Mouse (Mus musculus): ENCODE measurements around the gene Ccnd2. TPM values are rescaled to one million over a fixed set of nuclear protein-coding genes. Genes with fewer than 3 reads are reported as not detected.

Ccnd2 gene
- polyA plus RNA-seq, 1 experiment from 2014 or later, result 286 TPM

GRCm38 (mm10) chr6:127172461-127172860 lies 20.5 kb upstream of the Ccnd2 start:
- WGBS, result 82% methylated on average over 11 of the region's 11 CpGs
- TF ChIP-seq EP300 (IDR thresholded peaks at IDR 0.05), result no peak
- TF ChIP-seq CTCF (IDR thresholded peaks at IDR 0.05), result no peak
- no peak for DNase-seq (ENCODE audit: low spot score)
- H3K9ac ChIP-seq (replicated peaks; ENCODE audit: low read depth), result no peak overlapping the region
- no peak overlapping the region for H3K4me2 ChIP-seq (replicated peaks; ENCODE audit: low read depth, low read length)
- no peak for ATAC-seq
- no peak overlapping the region for H3K27ac ChIP-seq (ENCODE audit: low read length)
- no peak overlapping the region for H3K4me3 ChIP-seq (ENCODE audit: low read depth, low read length)
- H3K4me1 ChIP-seq (ENCODE audit: insufficient read depth, low read depth, low read length), result no peaks in the 10 kb centered on the region
- no peaks in the 10 kb centered on the region for H3K27me3 ChIP-seq (replicated peaks; ENCODE audit: insufficient read depth, low read length)
- H3K9me3 ChIP-seq (ENCODE audit: low read length), result no peaks in the 10 kb centered on the region
- H3K36me3 ChIP-seq (ENCODE audit: insufficient read depth, low read length), result no peaks in the 10 kb centered on the region

DNA sequence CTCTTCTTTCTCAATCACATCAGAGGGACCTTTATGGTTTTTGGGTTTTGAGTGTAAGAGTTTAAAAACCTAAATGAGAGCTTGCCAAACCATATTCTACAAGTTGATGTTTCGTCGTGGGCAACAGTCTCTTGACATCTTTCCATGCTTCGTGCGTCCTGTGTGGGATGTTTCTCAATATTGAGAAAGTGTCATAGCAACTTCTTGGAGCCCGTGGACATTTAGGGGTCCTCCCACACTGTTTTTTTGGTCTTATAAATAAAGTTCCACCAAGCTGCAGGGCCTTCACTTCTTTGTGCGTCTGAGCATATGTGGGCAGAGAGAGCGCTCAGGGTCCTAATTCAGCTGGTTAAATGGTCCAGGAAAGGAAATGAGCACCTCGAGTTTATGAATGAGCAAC lies 18.7 kb upstream of the Ccnd2 start:
- Histone ChIP-seq H3K36me3 (ENCODE audit: insufficient read depth, low read length) (no peaks in the 10 kb centered on the region), H3K9me3 (ENCODE audit: low read length) (no peaks in the 10 kb centered on the region), H3K9ac (replicated peaks; ENCODE audit: low read depth) (no peak overlapping the region), H3K4me2 (replicated peaks; ENCODE audit: low read depth, low read length) (no peak overlapping the region), H3K4me3 (ENCODE audit: low read depth, low read length) (no peak overlapping the region), H3K27ac (ENCODE audit: low read length) (no peak overlapping the region), H3K4me1 (ENCODE audit: insufficient read depth, low read depth, low read length) (no peaks in the 10 kb centered on the region), H3K27me3 (replicated peaks; ENCODE audit: insufficient read depth, low read length) (no peaks in the 10 kb centered on the region)
- WGBS, result 70% methylated on average over 8 of the region's 8 CpGs
- TF ChIP-seq CTCF (IDR thresholded peaks at IDR 0.05) (no peak), EP300 (IDR thresholded peaks at IDR 0.05) (no peak)
- DNase-seq (ENCODE audit: low spot score) (peak; percentile 20), ATAC-seq (no peak)

GRCm38 (mm10) chr6:127165663-127166062 lies 13.7 kb upstream of the Ccnd2 start:
- Histone ChIP-seq H3K9me3 (ENCODE audit: low read length) (no peaks in the 10 kb centered on the region), H3K27ac (ENCODE audit: low read length) (no peak overlapping the region), H3K27me3 (replicated peaks; ENCODE audit: insufficient read depth, low read length) (no peaks in the 10 kb centered on the region), H3K36me3 (ENCODE audit: insufficient read depth, low read length) (no peaks in the 10 kb centered on the region), H3K4me3 (ENCODE audit: low read depth, low read length) (no peak overlapping the region), H3K4me1 (ENCODE audit: insufficient read depth, low read depth, low read length) (no peaks in the 10 kb centered on the region), H3K9ac (replicated peaks; ENCODE audit: low read depth) (no peak overlapping the region), H3K4me2 (replicated peaks; ENCODE audit: low read depth, low read length) (no peak overlapping the region)
- ATAC-seq (peak; percentile 41; the same call in 1 of the 2 replicates), DNase-seq (ENCODE audit: low spot score) (no peak)
- TF ChIP-seq CTCF (IDR thresholded peaks at IDR 0.05) (no peak), EP300 (IDR thresholded peaks at IDR 0.05) (no peak)
- WGBS, result 46% methylated on average over 4 of the region's 4 CpGs

DNA sequence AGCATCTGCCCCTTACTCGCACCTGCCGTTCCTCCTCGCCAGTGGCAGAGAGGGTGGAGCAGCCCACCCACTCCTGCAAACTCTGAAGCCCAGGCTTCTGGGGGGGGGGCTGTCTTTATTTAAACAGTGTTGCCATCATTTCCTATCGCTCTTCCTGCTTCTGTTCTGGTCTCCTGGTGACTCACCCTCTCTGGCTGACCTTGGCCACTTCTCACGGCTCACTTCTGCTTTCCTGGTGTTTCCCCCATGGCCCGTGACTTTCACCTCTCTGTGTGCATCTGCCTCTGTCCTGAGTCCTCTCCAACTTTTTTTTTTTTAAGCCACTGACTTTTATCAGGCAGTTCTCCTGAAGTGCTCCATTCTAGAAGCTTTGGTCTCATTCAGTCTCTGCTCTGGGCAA lies 10.8 kb upstream of the Ccnd2 start:
- ATAC-seq (peak; percentile 82), DNase-seq (ENCODE audit: low spot score) (peak; percentile 66)
- H3K4me3 ChIP-seq (ENCODE audit: low read depth, low read length), result no peak overlapping the region
- no peak overlapping the region for H3K9ac ChIP-seq (replicated peaks; ENCODE audit: low read depth)
- no peaks in the 10 kb centered on the region for H3K36me3 ChIP-seq (ENCODE audit: insufficient read depth, low read length)
- no peak overlapping the region for H3K4me2 ChIP-seq (replicated peaks; ENCODE audit: low read depth, low read length)
- no peaks in the 10 kb centered on the region for H3K9me3 ChIP-seq (ENCODE audit: low read length)
- 11% methylated on average over 6 of the region's 6 CpGs for WGBS
- H3K4me1 ChIP-seq (ENCODE audit: insufficient read depth, low read depth, low read length), result no peaks in the 10 kb centered on the region
- TF ChIP-seq CTCF (IDR thresholded peaks at IDR 0.05), result no peak
- TF ChIP-seq EP300 (IDR thresholded peaks at IDR 0.05), result peak; percentile 64; the same call in 1 of the 2 replicates
- no peak overlapping the region for H3K27ac ChIP-seq (ENCODE audit: low read length)
- no peaks in the 10 kb centered on the region for H3K27me3 ChIP-seq (replicated peaks; ENCODE audit: insufficient read depth, low read length)

GRCm38 (mm10) chr6:127157321-127157720 lies 5.3 kb upstream of the Ccnd2 start:
- ATAC-seq (no peak), DNase-seq (ENCODE audit: low spot score) (no peak)

DNA sequence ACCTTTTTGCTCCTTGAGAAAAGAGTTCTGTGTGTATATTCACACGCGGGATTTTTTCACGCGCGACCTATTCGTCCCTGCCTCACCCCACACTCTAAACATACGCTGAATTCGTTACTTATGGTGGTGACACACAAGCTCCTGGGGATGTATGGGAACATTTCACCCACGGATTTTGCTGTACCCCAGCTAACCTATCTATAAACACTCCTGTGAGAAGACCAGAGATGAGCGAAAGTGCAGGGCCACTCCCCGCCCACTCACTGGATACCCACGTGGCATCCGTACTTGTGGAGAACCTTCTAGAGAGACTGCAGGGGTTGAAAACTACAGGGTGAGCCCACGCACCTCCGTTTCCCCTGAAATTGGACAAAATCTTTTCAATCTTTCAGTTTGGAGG lies 3.5 kb upstream of the Ccnd2 start:
- Histone ChIP-seq H3K27ac (ENCODE audit: low read length) (0 out of 2 replicates have a peak overlapping the region, but pooled peaks have one; percentile 58), H3K27me3 (replicated peaks; ENCODE audit: insufficient read depth, low read length) (peaks cover 3% of the 10 kb centered on the region; the same call in 1 of the 2 replicates), H3K4me1 (ENCODE audit: insufficient read depth, low read depth, low read length) (peaks cover 31% of the 10 kb centered on the region; the same call in 1 of the 2 replicates), H3K36me3 (ENCODE audit: insufficient read depth, low read length) (no peaks in the 10 kb centered on the region), H3K9me3 (ENCODE audit: low read length) (no peaks in the 10 kb centered on the region), H3K4me3 (ENCODE audit: low read depth, low read length) (peak overlapping the region; percentile 40), H3K9ac (replicated peaks; ENCODE audit: low read depth) (peak overlapping the region; percentile 13), H3K4me2 (replicated peaks; ENCODE audit: low read depth, low read length) (peak overlapping the region; percentile 90)
- TF ChIP-seq EP300 (IDR thresholded peaks at IDR 0.05) (no peak), CTCF (IDR thresholded peaks at IDR 0.05) (no peak)
- peak; percentile 30 for DNase-seq (ENCODE audit: low spot score)
- WGBS, result under 1% methylated on average over 15 of the region's 15 CpGs
- ATAC-seq, result no peak

More at GRCm38 (mm10) chr6:127157321-127157720, 5.3 kb upstream of the Ccnd2 start:
- Histone ChIP-seq H3K9me3 (ENCODE audit: low read length) (no peaks in the 10 kb centered on the region), H3K27me3 (replicated peaks; ENCODE audit: insufficient read depth, low read length) (peaks cover 3% of the 10 kb centered on the region; the same call in 1 of the 2 replicates), H3K4me2 (replicated peaks; ENCODE audit: low read depth, low read length) (no peak overlapping the region), H3K36me3 (ENCODE audit: insufficient read depth, low read length) (no peaks in the 10 kb centered on the region), H3K4me1 (ENCODE audit: insufficient read depth, low read depth, low read length) (peaks cover 18% of the 10 kb centered on the region; the same call in 1 of the 2 replicates), H3K4me3 (ENCODE audit: low read depth, low read length) (no peak overlapping the region), H3K9ac (replicated peaks; ENCODE audit: low read depth) (no peak overlapping the region), H3K27ac (ENCODE audit: low read length) (no peak overlapping the region)
- TF ChIP-seq EP300 (IDR thresholded peaks at IDR 0.05) (no peak), CTCF (IDR thresholded peaks at IDR 0.05) (no peak)
- 55% methylated on average over 1 of the region's 1 CpGs for WGBS
